Mouse (Mus musculus) cortical plate, adult 2 months (tissue): Measurements from ENCODE around the gene Klk1b1.
"Not testable (repeated sequence)": the region's sequence is repeated elsewhere in the genome, so short reads cannot be mapped to it uniquely, and the experiment has no call there.

Source experiments
- CTCF ChIP-seq: fragments of 200-500 bp; IDR thresholded peaks from 2 replicates; pipeline ENCODE4 v1.5.1; 2011; ENCODE audit warnings: mild to moderate bottlenecking, control low read depth, low read length; ENCODE audit not compliant: insufficient read depth; ENCODE audit errors: extremely low read depth
- POLR2A ChIP-seq: fragments of 200-500 bp; IDR thresholded peaks from 2 replicates; pipeline ENCODE4 v1.6.1; 2011; ENCODE audit warnings: mild to moderate bottlenecking, low read length, control low read depth; ENCODE audit not compliant: insufficient read depth; ENCODE audit errors: extremely low read depth

DNA sequence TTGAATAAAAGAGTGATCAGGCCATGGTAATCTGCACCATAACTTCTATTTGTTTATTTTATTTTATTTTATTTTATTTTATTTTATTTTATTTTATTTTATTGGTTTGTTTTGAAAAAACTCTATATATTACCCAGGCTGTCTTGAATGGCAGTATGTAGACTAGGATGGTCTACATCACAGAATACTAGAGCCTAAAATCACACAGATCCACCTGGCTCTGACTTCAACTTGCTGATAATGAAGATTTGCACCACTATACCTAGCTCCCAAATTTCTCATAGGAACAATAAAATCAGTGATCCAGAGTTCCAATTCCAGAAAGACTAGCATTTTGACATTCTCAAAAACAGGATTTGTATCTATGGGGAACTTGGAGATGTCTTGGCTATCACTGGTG, 45.3 kb downstream of the Klk1b1 start, which contains the start of gene Klk1b26:
- not testable (repeated sequence) for TF ChIP-seq CTCF, POLR2A
